Mouse (Mus musculus) lung, embryonic 15.5 days (tissue): ENCODE measurements around the gene Slc2a9. TPM values are rescaled to one million over a fixed set of nuclear protein-coding genes. Genes with fewer than 3 reads are reported as not detected.

ENCODE experiments used
- ATAC-seq: fragments of 200-750 bp; cut with Nextera tagmentation; 2 replicates; pipeline ENCODE4 v1.8.0; 2017; ENCODE audit warnings: moderate number of reproducible peaks, borderline replicate concordance; ENCODE audit not compliant: low FRiP score, low TSS enrichment; ENCODE audit errors: extremely low read depth
- H3K27ac ChIP-seq: fragments of 300-500 bp; sonication (generic); 2 replicates; pipeline ENCODE4 v1.5.1; 2015; ENCODE audit warnings: moderate library complexity, mild to moderate bottlenecking, inconsistent platforms
- H3K27me3 ChIP-seq: fragments of 300-500 bp; sonication (generic); 2 replicates; pipeline ENCODE4 v1.6.1; 2015; ENCODE audit warnings: inconsistent platforms
- H3K36me3 ChIP-seq: fragments of 300-500 bp; sonication (generic); 2 replicates; pipeline ENCODE4 v1.6.1; 2015; ENCODE audit warnings: inconsistent platforms
- H3K4me1 ChIP-seq: fragments of 300-500 bp; sonication (generic); 2 replicates; pipeline ENCODE4 v1.6.1; 2015; ENCODE audit warnings: inconsistent platforms
- H3K4me2 ChIP-seq: fragments of 300-500 bp; sonication (generic); 2 replicates; pipeline ENCODE4 v1.6.1; 2015; ENCODE audit warnings: inconsistent platforms, mild to moderate bottlenecking, moderate library complexity
- H3K4me3 ChIP-seq: fragments of 300-500 bp; sonication (generic); 2 replicates; pipeline ENCODE4 v1.5.1; 2015; ENCODE audit warnings: mild to moderate bottlenecking, inconsistent platforms
- H3K9ac ChIP-seq: fragments of 300-500 bp; sonication (generic); 2 replicates; pipeline ENCODE4 v1.6.1; 2015; ENCODE audit warnings: inconsistent platforms
- H3K9me3 ChIP-seq: fragments of 300-500 bp; sonication (generic); 2 replicates; pipeline ENCODE4 v1.6.1; 2016; ENCODE audit warnings: inconsistent platforms
- WGBS: fragments of 180-500 bp; shearing (Covaris S2); methylation state at CpG from one replicate; pipeline ENCODE4 v1.1.7; 2015; 5-methylcytosine and 5-hydroxymethylcytosine counted together
- polyA plus RNA-seq: library from polyadenylated mRNA; unstranded; fragments of >200 nt; fragmentation: Nextera tagmentation; extraction: Ambion mirVana; gene quantifications from 2 replicates; pipeline ENCODE4 v1.2.1, GENCODE M21; 2015

The Slc2a9 gene
- polyA plus RNA-seq, result 1.2 and 1.4 TPM in 2 replicates

DNA sequence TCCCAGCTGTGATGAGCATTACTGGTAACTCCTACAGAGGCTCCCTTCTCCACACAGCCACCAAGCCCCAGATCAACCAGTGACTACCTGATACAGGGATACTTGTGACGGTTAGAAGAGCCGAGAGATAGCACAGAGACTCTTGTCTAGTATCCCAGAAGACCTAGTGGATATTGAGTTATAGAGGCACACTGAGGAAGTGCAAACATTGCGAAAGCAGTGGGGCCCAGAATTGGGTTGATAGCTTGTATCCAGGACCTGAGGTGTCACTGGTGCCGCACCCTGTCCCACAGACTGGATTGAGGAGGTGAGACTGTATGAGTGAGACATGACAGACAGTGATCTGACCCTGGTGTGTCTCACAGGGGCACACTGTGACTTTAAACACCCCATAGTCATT is at the start of gene Slc2a9:
Gene Slc2a9, minus strand, starts transcription at position 152 of the 400 bp plus-strand sequence.
- Histone ChIP-seq H3K4me2 (no peak within 1 kb of the TSS), H3K9me3 (no peaks in the 10 kb centered on the region), H3K4me1 (no peaks in the 10 kb centered on the region), H3K4me3 (no peak within 1 kb of the TSS), H3K27ac (no peak within 1 kb of the TSS), H3K9ac (no peak within 1 kb of the TSS), H3K36me3 (no peaks in the 10 kb centered on the region), H3K27me3 (no peaks in the 10 kb centered on the region)
- WGBS, result 80% methylated on average over 4 of the region's 4 CpGs
- no peak for ATAC-seq

DNA sequence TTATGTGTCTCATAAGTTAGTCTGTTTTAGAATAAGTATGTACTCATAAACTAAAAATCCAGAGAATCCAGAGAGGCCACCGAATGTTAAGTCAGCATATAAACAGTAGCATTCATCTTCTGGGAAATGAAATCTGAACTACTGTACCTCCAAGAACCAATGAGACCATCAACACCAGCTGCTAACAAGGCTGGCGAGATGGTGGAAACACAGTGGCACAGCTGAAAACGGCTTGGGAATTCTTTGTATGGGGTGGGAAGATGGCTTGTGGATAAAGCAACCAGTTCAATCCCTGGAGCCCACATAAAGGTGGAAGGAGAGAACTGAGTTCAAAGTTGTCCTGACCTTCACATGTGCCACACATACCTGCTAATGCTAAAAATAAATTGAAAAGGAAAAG is 49.7 kb upstream of the Slc2a9 start:
- Histone ChIP-seq H3K4me1 (peaks cover 28% of the 10 kb centered on the region), H3K4me2 (no peak overlapping the region), H3K27me3 (no peaks in the 10 kb centered on the region), H3K27ac (no peak overlapping the region), H3K4me3 (no peak overlapping the region), H3K9me3 (no peaks in the 10 kb centered on the region), H3K9ac (no peak overlapping the region), H3K36me3 (peaks cover 60% of the 10 kb centered on the region)
- WGBS, result 80% methylated on average over 3 of the region's 3 CpGs
- no peak for ATAC-seq

- no peak overlapping the region for H3K9ac ChIP-seq
- no peak for ATAC-seq
- no peak overlapping the region for H3K4me2 ChIP-seq
These were observed 47.4 kb upstream of the Slc2a9 start for GRCm38 (mm10) chr5:38550221-38550768.

GRCm38 (mm10) chr5:38549461-38549909 is 46.5 kb upstream of the Slc2a9 start:
- Histone ChIP-seq H3K27me3 (no peaks in the 10 kb centered on the region), H3K36me3 (peaks cover 71% of the 10 kb centered on the region), H3K4me2 (no peak overlapping the region), H3K4me3 (no peak overlapping the region), H3K9ac (no peak overlapping the region), H3K4me1 (peaks cover 28% of the 10 kb centered on the region), H3K9me3 (no peaks in the 10 kb centered on the region), H3K27ac (peak overlapping the region; percentile 62)
- 46% methylated on average over 3 of the region's 3 CpGs for WGBS
- peak; percentile 76 for ATAC-seq

More at GRCm38 (mm10) chr5:38550221-38550768, 47.4 kb upstream of the Slc2a9 start:
- Histone ChIP-seq H3K4me1 (peaks cover 28% of the 10 kb centered on the region), H3K27me3 (no peaks in the 10 kb centered on the region), H3K27ac (peak overlapping the region; percentile 62), H3K9me3 (no peaks in the 10 kb centered on the region), H3K36me3 (peaks cover 66% of the 10 kb centered on the region), H3K4me3 (no peak overlapping the region)
- WGBS, result 67% methylated on average over 1 of the region's 1 CpGs

GRCm38 (mm10) chr5:38547375-38547774 is 44.4 kb upstream of the Slc2a9 start:
- Histone ChIP-seq H3K9ac (no peak overlapping the region), H3K4me1 (peaks cover 28% of the 10 kb centered on the region), H3K4me3 (no peak overlapping the region), H3K9me3 (no peaks in the 10 kb centered on the region), H3K27me3 (no peaks in the 10 kb centered on the region), H3K4me2 (no peak overlapping the region), H3K36me3 (peaks cover 89% of the 10 kb centered on the region), H3K27ac (no peak overlapping the region)
- 31% methylated on average over 6 of the region's 6 CpGs for WGBS
- ATAC-seq, result no peak

- no peak overlapping the region for H3K4me3 ChIP-seq
- no peak overlapping the region for H3K9ac ChIP-seq
- H3K27ac ChIP-seq, result no peak overlapping the region
- H3K27me3 ChIP-seq, result no peaks in the 10 kb centered on the region
- H3K36me3 ChIP-seq, result peaks cover 95% of the 10 kb centered on the region
- H3K4me1 ChIP-seq, result peaks cover 14% of the 10 kb centered on the region
- ATAC-seq, result no peak
- 86% methylated on average over 5 of the region's 5 CpGs for WGBS
- H3K9me3 ChIP-seq, result no peaks in the 10 kb centered on the region
- no peak overlapping the region for H3K4me2 ChIP-seq
These were observed 41.8 kb upstream of the Slc2a9 start for GRCm38 (mm10) chr5:38544423-38545415.

- WGBS, result 85% methylated on average over 4 of the region's 4 CpGs
- H3K27me3 ChIP-seq, result no peaks in the 10 kb centered on the region
- H3K27ac ChIP-seq, result no peak overlapping the region
- ATAC-seq, result no peak
- 0 out of 2 replicates have a peak, but pooled peaks cover 4% of the 10 kb centered on the region for H3K4me1 ChIP-seq
- no peak overlapping the region for H3K9ac ChIP-seq
- no peak overlapping the region for H3K4me2 ChIP-seq
- no peak overlapping the region for H3K4me3 ChIP-seq
- peaks cover 99% of the 10 kb centered on the region for H3K36me3 ChIP-seq
- H3K9me3 ChIP-seq, result no peaks in the 10 kb centered on the region
These were observed 40.7 kb upstream of the Slc2a9 start for GRCm38 (mm10) chr5:38543496-38544217.

GRCm38 (mm10) chr5:38541728-38542127 is 38.8 kb upstream of the Slc2a9 start:
- no peak overlapping the region for H3K9ac ChIP-seq
- H3K36me3 ChIP-seq, result peaks cover 98% of the 10 kb centered on the region
- no peaks in the 10 kb centered on the region for H3K27me3 ChIP-seq
- H3K4me3 ChIP-seq, result no peak overlapping the region
- no peaks in the 10 kb centered on the region for H3K4me1 ChIP-seq
- no peak overlapping the region for H3K4me2 ChIP-seq
- H3K27ac ChIP-seq, result no peak overlapping the region
- ATAC-seq, result no peak
- WGBS, result 89% methylated on average over 3 of the region's 3 CpGs
- H3K9me3 ChIP-seq, result no peaks in the 10 kb centered on the region

GRCm38 (mm10) chr5:38540898-38541297 is 38.0 kb upstream of the Slc2a9 start:
- no peak overlapping the region for H3K27ac ChIP-seq
- no peaks in the 10 kb centered on the region for H3K27me3 ChIP-seq
- ATAC-seq, result no peak
- H3K4me1 ChIP-seq, result no peaks in the 10 kb centered on the region
- no peak overlapping the region for H3K9ac ChIP-seq
- H3K36me3 ChIP-seq, result peaks cover 98% of the 10 kb centered on the region
- 76% methylated on average over 1 of the region's 1 CpGs for WGBS
- no peak overlapping the region for H3K4me3 ChIP-seq
- H3K4me2 ChIP-seq, result no peak overlapping the region
- no peaks in the 10 kb centered on the region for H3K9me3 ChIP-seq

DNA sequence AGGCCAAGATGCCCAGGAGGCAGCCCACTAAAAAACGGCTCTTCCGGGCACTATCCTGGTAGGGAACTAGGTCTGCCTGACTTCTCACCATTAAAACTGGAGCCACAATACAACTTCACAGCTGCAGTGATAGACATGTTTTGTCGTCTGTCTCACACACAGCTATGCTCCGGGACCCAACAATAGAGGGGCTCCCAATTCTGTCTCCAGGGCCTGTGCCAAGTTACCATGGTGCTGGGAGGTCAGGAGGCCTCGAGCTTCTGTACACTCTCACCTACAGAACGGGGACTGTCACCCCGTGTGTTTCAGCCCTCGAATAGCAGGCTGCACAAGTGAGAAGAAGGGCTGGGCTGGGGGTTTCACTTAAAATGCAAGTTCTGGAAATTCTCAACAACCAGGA is 35.6 kb upstream of the Slc2a9 start:
- no peaks in the 10 kb centered on the region for H3K9me3 ChIP-seq
- H3K9ac ChIP-seq, result no peak overlapping the region
- H3K4me1 ChIP-seq, result no peaks in the 10 kb centered on the region
- no peak overlapping the region for H3K4me2 ChIP-seq
- no peak overlapping the region for H3K4me3 ChIP-seq
- 83% methylated on average over 8 of the region's 8 CpGs for WGBS
- ATAC-seq, result no peak
- peaks cover 93% of the 10 kb centered on the region for H3K36me3 ChIP-seq
- H3K27ac ChIP-seq, result no peak overlapping the region
- no peaks in the 10 kb centered on the region for H3K27me3 ChIP-seq

- no peaks in the 10 kb centered on the region for H3K27me3 ChIP-seq
- H3K27ac ChIP-seq, result no peak overlapping the region
- H3K9ac ChIP-seq, result no peak overlapping the region
- H3K36me3 ChIP-seq, result peaks cover 92% of the 10 kb centered on the region
- WGBS, result 86% methylated on average over 4 of the region's 4 CpGs
- no peaks in the 10 kb centered on the region for H3K4me1 ChIP-seq
- ATAC-seq, result no peak
- no peaks in the 10 kb centered on the region for H3K9me3 ChIP-seq
- no peak overlapping the region for H3K4me2 ChIP-seq
- H3K4me3 ChIP-seq, result no peak overlapping the region
These were observed 34.9 kb upstream of the Slc2a9 start for GRCm38 (mm10) chr5:38537845-38538244.
